Mouse (Mus musculus) kidney, embryonic 15.5 days (tissue): ENCODE results near the gene Rpl36al. TPM values are rescaled to one million over a fixed set of nuclear protein-coding genes. Genes with fewer than 3 reads are reported as not detected.

Experiments
- ATAC-seq: fragments of 200-750 bp; cut with Nextera tagmentation; replicated peaks from 2 replicates; pipeline ENCODE4 v1.8.0; 2017; ENCODE audit warnings: moderate TSS enrichment; ENCODE audit not compliant: low FRiP score
- H3K27ac ChIP-seq: fragments of 300-500 bp; sonication (generic); 2 replicates; pipeline ENCODE4 v1.5.1; 2015; ENCODE audit warnings: mild to moderate bottlenecking, inconsistent platforms
- H3K27me3 ChIP-seq: fragments of 300-500 bp; sonication (generic); 2 replicates; pipeline ENCODE4 v1.6.1; 2015; ENCODE audit warnings: inconsistent platforms
- H3K36me3 ChIP-seq: fragments of 300-500 bp; sonication (generic); 2 replicates; pipeline ENCODE4 v1.6.1; 2015; ENCODE audit warnings: inconsistent platforms
- H3K4me1 ChIP-seq: fragments of 300-500 bp; sonication (generic); 2 replicates; pipeline ENCODE4 v1.6.1; 2015; ENCODE audit warnings: inconsistent platforms
- H3K4me2 ChIP-seq: fragments of 300-500 bp; sonication (generic); 2 replicates; pipeline ENCODE4 v1.6.1; 2015; ENCODE audit warnings: moderate library complexity, mild to moderate bottlenecking, inconsistent platforms
- H3K4me3 ChIP-seq: fragments of 300-500 bp; sonication (generic); replicated peaks from 2 replicates; pipeline ENCODE4 v1.5.1; 2015; ENCODE audit warnings: mild to moderate bottlenecking, inconsistent platforms
- H3K9ac ChIP-seq: fragments of 300-500 bp; sonication (generic); 2 replicates; pipeline ENCODE4 v1.6.1; 2015; ENCODE audit warnings: mild to moderate bottlenecking, inconsistent platforms
- H3K9me3 ChIP-seq: fragments of 300-500 bp; sonication (generic); replicated peaks from 2 replicates; pipeline ENCODE4 v1.6.1; 2016; ENCODE audit warnings: inconsistent platforms
- WGBS: fragments of 180-500 bp; shearing (Covaris S2); methylation state at CpG from one replicate; pipeline ENCODE4 v1.1.7; 2015; ENCODE audit warnings: mixed read lengths; 5-methylcytosine and 5-hydroxymethylcytosine counted together
- polyA plus RNA-seq: library from polyadenylated mRNA; unstranded; fragments of >200 nt; fragmentation: Nextera tagmentation; extraction: Ambion mirVana; gene quantifications from 2 replicates; pipeline ENCODE4 v1.2.1, GENCODE M21; 2015

Gene Rpl36al
- polyA plus RNA-seq, 1 experiment from 2014 or later: 569 TPM

GRCm38 (mm10) chr12:69190074-69190473 is 6.2 kb upstream of the Rpl36al start:
- Histone ChIP-seq H3K27ac (no peak overlapping the region), H3K9ac (no peak overlapping the region), H3K4me3 (no peak overlapping the region), H3K4me2 (no peak overlapping the region), H3K36me3 (peaks cover 50% of the 10 kb centered on the region), H3K27me3 (no peaks in the 10 kb centered on the region), H3K9me3 (no peaks in the 10 kb centered on the region), H3K4me1 (peaks cover 16% of the 10 kb centered on the region)
- ATAC-seq: no peak
- 92% methylated on average over 9 of the region's 9 CpGs for WGBS

GRCm38 (mm10) chr12:69186811-69187471 is 3.1 kb upstream of the Rpl36al start:
- peak overlapping the region; percentile 17 for H3K4me2 ChIP-seq
- H3K27me3 ChIP-seq: no peaks in the 10 kb centered on the region
- no peak for ATAC-seq
- peaks cover 19% of the 10 kb centered on the region for H3K4me1 ChIP-seq
- no peaks in the 10 kb centered on the region for H3K9me3 ChIP-seq
- H3K4me3 ChIP-seq: 0 out of 2 replicates have a peak overlapping the region, but pooled peaks have one; percentile 5
- H3K36me3 ChIP-seq: peaks cover 48% of the 10 kb centered on the region
- peak overlapping the region; percentile 38; the same call in 1 of the 2 replicates for H3K27ac ChIP-seq
- H3K9ac ChIP-seq: no peak overlapping the region
- 67% methylated on average over 5 of the region's 5 CpGs for WGBS

GRCm38 (mm10) chr12:69185371-69185770 is 1.5 kb upstream of the Rpl36al start:
- no peak for ATAC-seq
- Histone ChIP-seq H3K27me3 (no peaks in the 10 kb centered on the region), H3K27ac (0 out of 2 replicates have a peak overlapping the region, but pooled peaks have one; percentile 91), H3K4me3 (peak overlapping the region; percentile 67), H3K9ac (peak overlapping the region; percentile 89), H3K9me3 (no peaks in the 10 kb centered on the region), H3K4me1 (peaks cover 19% of the 10 kb centered on the region), H3K4me2 (peak overlapping the region; percentile 80), H3K36me3 (peaks cover 46% of the 10 kb centered on the region)
- WGBS: 76% methylated on average over 7 of the region's 7 CpGs

- peak; percentile 74 for ATAC-seq
- peak overlapping the region; percentile 91 for H3K27ac ChIP-seq
- H3K4me1 ChIP-seq: peaks cover 19% of the 10 kb centered on the region
- no peaks in the 10 kb centered on the region for H3K27me3 ChIP-seq
- H3K9me3 ChIP-seq: no peaks in the 10 kb centered on the region
- peak overlapping the region; percentile 80 for H3K4me2 ChIP-seq
- 1% methylated on average over 80 of the region's 86 CpGs for WGBS
- H3K36me3 ChIP-seq: peaks cover 38% of the 10 kb centered on the region
- peak overlapping the region; percentile 89 for H3K9ac ChIP-seq
- peak overlapping the region; percentile 67 for H3K4me3 ChIP-seq
Measured at GRCm38 (mm10) chr12:69184342-69185295, 736 bp upstream of the Rpl36al start.

- Histone ChIP-seq H3K4me1 (peaks cover 12% of the 10 kb centered on the region), H3K9ac (no peak overlapping the region), H3K4me2 (no peak overlapping the region), H3K27ac (no peak overlapping the region), H3K36me3 (peaks cover 24% of the 10 kb centered on the region), H3K4me3 (no peak overlapping the region), H3K9me3 (no peaks in the 10 kb centered on the region), H3K27me3 (no peaks in the 10 kb centered on the region)
- no peak for ATAC-seq
- 88% methylated on average over 4 of the region's 4 CpGs for WGBS
Measured at GRCm38 (mm10) chr12:69181800-69182199, 2.1 kb downstream of the Rpl36al start.

GRCm38 (mm10) chr12:69179371-69179770 is 4.5 kb downstream of the Rpl36al start:
- 82% methylated on average over 12 of the region's 12 CpGs for WGBS
- no peak for ATAC-seq

GRCm38 (mm10) chr12:69177526-69177925 is 6.4 kb downstream of the Rpl36al start:
- WGBS: 89% methylated on average over 3 of the region's 3 CpGs

More at GRCm38 (mm10) chr12:69179371-69179770, 4.5 kb downstream of the Rpl36al start:
- no peak overlapping the region for H3K27ac ChIP-seq
- no peak overlapping the region for H3K4me3 ChIP-seq
- H3K27me3 ChIP-seq: no peaks in the 10 kb centered on the region
- no peaks in the 10 kb centered on the region for H3K9me3 ChIP-seq
- peaks cover 48% of the 10 kb centered on the region for H3K36me3 ChIP-seq
- no peaks in the 10 kb centered on the region for H3K4me1 ChIP-seq
- no peak overlapping the region for H3K4me2 ChIP-seq
- H3K9ac ChIP-seq: no peak overlapping the region

GRCm38 (mm10) chr12:69175975-69176374 is 7.9 kb downstream of the Rpl36al start:
- no peak overlapping the region for H3K27ac ChIP-seq
- 95% methylated on average over 3 of the region's 3 CpGs for WGBS
- no peak for ATAC-seq
- H3K9ac ChIP-seq: no peak overlapping the region
- H3K4me2 ChIP-seq: no peak overlapping the region
- peaks cover 51% of the 10 kb centered on the region for H3K36me3 ChIP-seq
- H3K4me1 ChIP-seq: no peaks in the 10 kb centered on the region
- H3K9me3 ChIP-seq: no peaks in the 10 kb centered on the region
- H3K4me3 ChIP-seq: no peak overlapping the region
- no peaks in the 10 kb centered on the region for H3K27me3 ChIP-seq

More at GRCm38 (mm10) chr12:69177526-69177925, 6.4 kb downstream of the Rpl36al start:
- H3K9me3 ChIP-seq: no peaks in the 10 kb centered on the region
- H3K9ac ChIP-seq: no peak overlapping the region
- H3K4me3 ChIP-seq: no peak overlapping the region
- no peaks in the 10 kb centered on the region for H3K4me1 ChIP-seq
- no peak for ATAC-seq
- no peak overlapping the region for H3K27ac ChIP-seq
- H3K4me2 ChIP-seq: no peak overlapping the region
- peaks cover 56% of the 10 kb centered on the region for H3K36me3 ChIP-seq
- no peaks in the 10 kb centered on the region for H3K27me3 ChIP-seq

- Histone ChIP-seq H3K9me3 (no peaks in the 10 kb centered on the region), H3K9ac (no peak overlapping the region), H3K27ac (no peak overlapping the region), H3K4me2 (no peak overlapping the region), H3K4me3 (no peak overlapping the region), H3K27me3 (no peaks in the 10 kb centered on the region), H3K36me3 (peaks cover 37% of the 10 kb centered on the region), H3K4me1 (peaks cover 17% of the 10 kb centered on the region)
- WGBS: 88% methylated on average over 2 of the region's 2 CpGs
- no peak for ATAC-seq
Measured at GRCm38 (mm10) chr12:69171307-69171706, 12.6 kb downstream of the Rpl36al start.

- H3K9me3 ChIP-seq: no peaks in the 10 kb centered on the region
- no peaks in the 10 kb centered on the region for H3K27me3 ChIP-seq
- H3K27ac ChIP-seq: peak within 1 kb of the TSS; percentile 86
- ATAC-seq: peak; percentile 96
- peaks cover 15% of the 10 kb centered on the region for H3K36me3 ChIP-seq
- peak within 1 kb of the TSS; percentile 89 for H3K4me3 ChIP-seq
- under 1% methylated on average over 40 of the region's 40 CpGs for WGBS
- peaks cover 17% of the 10 kb centered on the region for H3K4me1 ChIP-seq
- peak within 1 kb of the TSS; percentile 89 for H3K4me2 ChIP-seq
- peak within 1 kb of the TSS; percentile 70 for H3K9ac ChIP-seq
Measured at GRCm38 (mm10) chr12:69168461-69169106, 15.3 kb downstream of the Rpl36al start, which contains the start of gene Lrr1. Lrr1 (plus strand) TSS chr12:69168814.

- 8% methylated on average over 18 of the region's 18 CpGs for WGBS
- no peaks in the 10 kb centered on the region for H3K9me3 ChIP-seq
- no peaks in the 10 kb centered on the region for H3K27me3 ChIP-seq
- H3K36me3 ChIP-seq: peaks cover 9% of the 10 kb centered on the region
- H3K4me2 ChIP-seq: peak overlapping the region; percentile 89
- peak; percentile 42 for ATAC-seq
- H3K9ac ChIP-seq: peak overlapping the region; percentile 70
- H3K4me3 ChIP-seq: peak overlapping the region; percentile 89
- H3K4me1 ChIP-seq: peaks cover 17% of the 10 kb centered on the region
- H3K27ac ChIP-seq: peak overlapping the region; percentile 86
Measured at GRCm38 (mm10) chr12:69167656-69168460, 16.0 kb downstream of the Rpl36al start.
